Mouse (Mus musculus): Measurements from ENCODE around the gene 4930544D05Rik. TPM values are rescaled to one million over a fixed set of nuclear protein-coding genes. Genes with fewer than 3 reads are reported as not detected.
A peak's percentile ranks its signal among the peaks of the same experiment; 100 is the strongest.

4930544D05Rik gene
- polyA plus RNA-seq, 1 experiment: not detected

DNA sequence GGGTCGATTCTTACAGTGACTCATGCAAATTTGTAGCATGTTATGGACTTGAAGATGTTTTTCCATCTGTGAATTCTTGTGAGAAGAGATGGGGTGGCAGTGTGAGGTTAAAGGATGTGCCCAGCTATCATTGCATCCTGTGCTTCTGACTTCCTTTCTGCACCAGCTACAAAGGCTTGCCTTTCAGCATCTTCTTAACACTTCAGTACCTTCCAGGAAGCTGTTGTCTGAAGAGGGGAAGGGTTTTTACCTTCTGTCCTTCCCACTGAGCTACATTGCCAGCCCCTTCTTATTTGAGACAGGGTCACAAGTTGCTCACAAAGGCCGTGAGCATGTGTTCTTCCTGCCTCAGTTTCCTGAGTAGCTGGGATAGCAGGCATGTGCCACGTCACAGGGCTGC lies 34.7 kb upstream of the 4930544D05Rik start:
- Histone ChIP-seq H3K27ac (ENCODE audit: insufficient read depth, low read depth, low read length) (peak overlapping the region; percentile 47), H3K4me1 (ENCODE audit: control insufficient read depth, insufficient read depth, low read length) (peaks cover 88% of the 10 kb centered on the region), H3K4me3 (ENCODE audit: insufficient read depth, low read length) (no peak overlapping the region)
- TF ChIP-seq CTCF (IDR thresholded peaks at IDR 0.05; ENCODE audit: low read depth, low read length) (no peak), POLR2A (IDR thresholded peaks at IDR 0.05; ENCODE audit: borderline replicate concordance, low read depth, low read length) (no peak)

DNA sequence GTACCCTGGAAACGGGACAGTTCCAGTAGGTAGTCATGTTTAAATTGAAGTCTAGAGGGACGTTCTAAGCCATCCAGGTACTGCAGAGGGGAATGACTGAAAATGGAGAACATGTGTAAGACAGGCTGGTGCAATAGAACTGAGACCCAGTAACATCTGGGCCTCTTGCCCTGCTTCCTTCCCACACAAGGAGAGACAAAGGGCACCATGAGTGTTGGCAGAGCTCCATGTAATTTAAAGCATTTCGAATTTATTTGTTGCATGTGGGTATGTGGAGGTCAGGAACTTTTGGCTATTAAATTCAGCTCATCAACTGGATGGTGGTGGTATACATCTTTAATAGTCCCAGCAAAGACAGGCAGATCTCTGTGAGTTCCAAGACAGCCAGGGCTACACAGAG lies 33.5 kb upstream of the 4930544D05Rik start:
- Histone ChIP-seq H3K4me3 (ENCODE audit: insufficient read depth, low read length) (no peak overlapping the region), H3K27ac (ENCODE audit: insufficient read depth, low read depth, low read length) (no peak overlapping the region), H3K4me1 (ENCODE audit: control insufficient read depth, insufficient read depth, low read length) (peaks cover 90% of the 10 kb centered on the region)
- TF ChIP-seq CTCF (IDR thresholded peaks at IDR 0.05; ENCODE audit: low read depth, low read length): no peak
- TF ChIP-seq POLR2A (IDR thresholded peaks at IDR 0.05; ENCODE audit: borderline replicate concordance, low read depth, low read length): no peak

DNA sequence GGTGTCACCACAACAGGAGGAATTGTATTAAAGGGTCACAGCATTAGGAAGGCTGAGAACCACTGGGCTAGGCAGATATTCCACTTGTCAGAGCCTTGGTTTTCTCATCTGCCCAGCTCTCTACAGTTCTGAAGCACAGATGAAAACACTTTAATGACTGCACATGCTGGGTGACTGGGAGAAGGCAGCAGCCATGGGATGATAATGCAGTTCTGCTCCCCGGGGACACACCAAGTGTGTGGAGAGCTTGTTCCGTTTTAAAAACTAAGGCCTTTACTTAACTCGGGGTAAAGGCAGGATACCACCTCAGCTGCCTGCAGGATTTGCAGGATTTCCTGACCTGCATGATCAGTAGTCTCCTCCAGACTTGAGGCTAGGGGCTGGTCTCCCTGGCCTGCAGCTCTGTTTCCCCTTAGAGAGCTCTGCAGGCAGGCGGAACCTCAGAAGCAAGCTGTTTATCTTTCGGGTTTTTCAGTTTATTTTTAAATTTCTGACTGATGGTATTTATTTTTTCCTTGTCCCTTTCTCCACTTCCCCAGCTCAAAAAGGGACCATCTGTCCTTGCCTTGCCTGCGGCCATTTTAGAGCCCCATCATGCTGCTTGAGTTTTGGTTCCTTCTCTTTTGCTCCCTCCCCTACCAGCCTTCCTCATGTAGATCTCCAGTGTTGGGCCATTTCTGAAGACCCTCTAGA lies 32.5 kb upstream of the 4930544D05Rik start:
- H3K4me3 ChIP-seq (ENCODE audit: insufficient read depth, low read length): no peak overlapping the region
- TF ChIP-seq CTCF (IDR thresholded peaks at IDR 0.05; ENCODE audit: low read depth, low read length) (no peak), POLR2A (IDR thresholded peaks at IDR 0.05; ENCODE audit: borderline replicate concordance, low read depth, low read length) (no peak)
- peaks cover 90% of the 10 kb centered on the region for H3K4me1 ChIP-seq (ENCODE audit: control insufficient read depth, insufficient read depth, low read length)
- peak overlapping the region; percentile 63 for H3K27ac ChIP-seq (ENCODE audit: insufficient read depth, low read depth, low read length)

DNA sequence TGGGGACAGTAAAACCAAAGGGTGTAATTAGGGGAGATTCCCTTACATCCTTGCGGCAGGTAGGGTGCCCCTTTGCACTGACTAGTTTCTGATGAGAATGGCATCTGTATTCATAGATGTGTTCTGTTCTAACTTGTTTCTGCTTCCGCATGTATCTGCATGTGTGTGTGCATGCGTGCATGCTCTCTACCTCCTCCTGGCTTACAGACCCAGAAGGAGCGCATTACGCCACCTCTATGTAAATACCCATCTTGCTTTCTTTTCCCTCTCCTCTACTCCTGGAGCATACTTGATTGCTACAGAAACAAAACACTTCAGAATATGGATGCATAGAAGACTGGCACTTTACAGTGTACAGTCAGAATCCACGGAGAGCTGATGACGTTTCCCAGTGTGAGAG lies 31.9 kb upstream of the 4930544D05Rik start:
- no peak for TF ChIP-seq CTCF (IDR thresholded peaks at IDR 0.05; ENCODE audit: low read depth, low read length)
- TF ChIP-seq POLR2A (IDR thresholded peaks at IDR 0.05; ENCODE audit: borderline replicate concordance, low read depth, low read length): no peak
- peaks cover 91% of the 10 kb centered on the region for H3K4me1 ChIP-seq (ENCODE audit: control insufficient read depth, insufficient read depth, low read length)
- H3K27ac ChIP-seq (ENCODE audit: insufficient read depth, low read depth, low read length): peak overlapping the region; percentile 63

DNA sequence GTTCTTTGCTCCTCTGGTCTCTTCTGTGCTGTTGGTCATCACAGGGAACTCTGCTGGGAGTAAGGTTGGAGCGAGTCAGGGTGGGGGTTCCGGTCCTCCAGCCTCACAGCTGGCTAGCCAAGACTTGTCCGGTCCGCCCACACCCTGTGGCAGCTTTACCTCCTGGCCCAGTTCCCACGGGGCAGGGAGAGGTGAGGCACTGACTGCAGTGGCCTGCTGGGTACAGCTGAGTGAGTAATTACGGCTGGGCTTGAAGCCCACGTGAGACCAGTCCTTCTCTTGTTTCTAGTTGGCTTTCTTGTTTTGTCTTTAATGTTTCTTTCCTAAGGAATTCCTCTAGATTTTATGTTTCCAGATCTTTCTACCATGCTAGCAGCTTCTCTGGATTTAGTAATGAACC lies 30.2 kb upstream of the 4930544D05Rik start:
- Histone ChIP-seq H3K27ac (ENCODE audit: insufficient read depth, low read depth, low read length) (no peak overlapping the region), H3K4me3 (ENCODE audit: insufficient read depth, low read length) (no peak overlapping the region), H3K4me1 (ENCODE audit: control insufficient read depth, insufficient read depth, low read length) (peaks cover 83% of the 10 kb centered on the region)
- TF ChIP-seq POLR2A (IDR thresholded peaks at IDR 0.05; ENCODE audit: borderline replicate concordance, low read depth, low read length) (no peak), CTCF (IDR thresholded peaks at IDR 0.05; ENCODE audit: low read depth, low read length) (no peak)

More for the DNA sequence above, 31.9 kb upstream of the 4930544D05Rik start:
- H3K4me3 ChIP-seq (ENCODE audit: insufficient read depth, low read length): no peak overlapping the region

DNA sequence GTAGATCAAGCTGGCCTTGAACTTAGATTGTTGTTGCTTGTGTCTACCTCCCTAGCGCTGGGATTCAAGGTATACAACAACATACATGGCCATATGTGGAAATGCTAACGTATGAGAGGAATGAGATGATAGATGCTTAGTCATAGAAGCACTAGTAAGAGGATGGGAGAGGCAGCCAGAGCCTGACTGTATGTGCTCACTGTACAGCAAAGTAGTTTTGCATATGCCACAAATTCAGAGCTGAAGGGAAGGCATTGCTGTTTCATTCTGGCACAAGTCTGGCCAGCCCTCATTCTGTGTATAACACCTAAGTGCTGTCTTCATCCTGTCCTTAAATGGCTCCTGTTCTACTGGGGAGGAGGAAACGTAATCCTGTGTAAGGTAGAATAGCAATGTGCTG lies 29.4 kb upstream of the 4930544D05Rik start:
- peaks cover 82% of the 10 kb centered on the region for H3K4me1 ChIP-seq (ENCODE audit: control insufficient read depth, insufficient read depth, low read length)
- H3K27ac ChIP-seq (ENCODE audit: insufficient read depth, low read depth, low read length): peak overlapping the region; percentile 59
- TF ChIP-seq POLR2A (IDR thresholded peaks at IDR 0.05; ENCODE audit: borderline replicate concordance, low read depth, low read length) (no peak), CTCF (IDR thresholded peaks at IDR 0.05; ENCODE audit: low read depth, low read length) (no peak)
- H3K4me3 ChIP-seq (ENCODE audit: insufficient read depth, low read length): no peak overlapping the region

DNA sequence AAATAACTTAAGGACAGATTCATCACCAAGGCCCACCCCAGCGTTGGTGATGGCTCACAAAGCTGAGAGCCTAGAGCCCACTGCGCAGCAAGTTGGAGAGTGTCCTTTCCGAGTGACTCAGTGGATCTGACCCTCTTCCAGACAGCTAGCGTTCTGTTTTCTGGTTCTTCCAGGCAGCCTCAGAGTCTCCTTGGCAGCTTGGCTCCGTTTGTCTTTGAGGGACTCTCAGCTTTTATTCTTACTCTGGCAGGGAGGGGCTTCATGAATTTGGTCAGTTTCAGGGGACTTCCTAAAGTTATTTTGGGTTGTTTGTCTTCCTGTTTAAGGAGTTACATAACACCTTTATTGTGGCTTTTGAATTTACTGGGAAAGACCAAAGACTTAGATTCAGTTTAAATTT lies 28.7 kb upstream of the 4930544D05Rik start:
- TF ChIP-seq CTCF (IDR thresholded peaks at IDR 0.05; ENCODE audit: low read depth, low read length) (no peak), POLR2A (IDR thresholded peaks at IDR 0.05; ENCODE audit: borderline replicate concordance, low read depth, low read length) (no peak)
- H3K4me1 ChIP-seq (ENCODE audit: control insufficient read depth, insufficient read depth, low read length): peaks cover 82% of the 10 kb centered on the region
- H3K4me3 ChIP-seq (ENCODE audit: insufficient read depth, low read length): no peak overlapping the region
- peak overlapping the region; percentile 59 for H3K27ac ChIP-seq (ENCODE audit: insufficient read depth, low read depth, low read length)

DNA sequence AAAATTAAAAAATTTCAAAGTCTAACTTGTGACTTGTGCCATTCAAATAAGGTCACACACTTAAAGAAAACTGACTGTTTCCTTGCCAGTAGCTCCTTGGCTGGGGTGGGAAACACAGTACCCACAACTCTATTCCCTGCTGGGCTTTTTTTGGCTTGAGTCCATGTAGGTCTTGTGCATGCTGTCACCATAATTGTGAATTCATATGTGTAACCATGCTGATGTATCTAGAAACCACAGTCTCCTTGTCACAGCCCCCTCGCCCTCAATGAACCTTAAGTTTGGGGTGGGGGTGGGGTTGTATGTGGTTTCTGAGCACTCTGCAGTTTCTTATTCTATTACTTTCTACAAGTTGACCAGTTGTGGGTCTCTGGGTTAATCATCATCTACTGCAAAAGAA lies 23.9 kb upstream of the 4930544D05Rik start:
- H3K27ac ChIP-seq (ENCODE audit: insufficient read depth, low read depth, low read length): no peak overlapping the region

DNA sequence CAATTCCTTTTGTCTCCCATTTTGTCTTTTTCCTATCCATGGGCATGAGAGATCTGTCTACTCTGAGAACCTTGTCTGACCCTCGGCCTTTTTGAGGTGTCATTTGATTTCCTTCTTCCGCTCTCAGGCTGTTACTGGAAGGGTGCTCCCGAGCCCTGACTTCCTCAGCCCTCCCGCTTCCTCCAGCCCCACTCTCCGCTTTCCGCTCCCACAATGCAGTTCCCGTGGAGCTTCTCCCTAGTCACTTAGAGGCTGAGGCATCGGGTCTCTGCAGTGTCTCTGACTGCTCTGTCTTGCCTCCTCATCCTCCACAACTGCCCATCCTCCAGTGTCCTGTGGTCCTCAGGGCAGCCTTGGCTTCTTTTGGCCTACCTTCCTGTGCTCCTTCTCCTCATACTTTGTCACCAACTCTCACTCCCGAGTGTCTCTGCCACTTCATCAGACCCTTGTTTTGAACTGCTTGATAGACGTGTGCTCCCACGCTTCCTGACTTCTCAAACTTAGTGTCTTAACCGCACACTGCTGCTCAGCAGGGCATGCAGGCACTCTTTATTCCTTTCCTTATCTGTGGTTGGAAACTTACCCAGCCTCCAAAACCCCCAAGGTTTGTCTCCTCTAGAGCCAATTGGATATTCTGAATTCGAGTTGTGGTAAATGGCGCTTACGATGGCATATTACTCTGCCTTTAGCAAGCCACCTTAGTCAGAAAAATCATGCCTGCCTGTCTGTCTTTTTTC lies 21.2 kb upstream of the 4930544D05Rik start:
- Histone ChIP-seq H3K4me3 (ENCODE audit: insufficient read depth, low read length) (no peak overlapping the region), H3K27ac (ENCODE audit: insufficient read depth, low read depth, low read length) (peak overlapping the region; percentile 96), H3K4me1 (ENCODE audit: control insufficient read depth, insufficient read depth, low read length) (peaks cover 84% of the 10 kb centered on the region)
- TF ChIP-seq POLR2A (IDR thresholded peaks at IDR 0.05; ENCODE audit: borderline replicate concordance, low read depth, low read length) (no peak), CTCF (IDR thresholded peaks at IDR 0.05; ENCODE audit: low read depth, low read length) (no peak)

More for the DNA sequence above, 23.9 kb upstream of the 4930544D05Rik start:
- peaks cover 78% of the 10 kb centered on the region for H3K4me1 ChIP-seq (ENCODE audit: control insufficient read depth, insufficient read depth, low read length)
- no peak overlapping the region for H3K4me3 ChIP-seq (ENCODE audit: insufficient read depth, low read length)
- no peak for TF ChIP-seq CTCF (IDR thresholded peaks at IDR 0.05; ENCODE audit: low read depth, low read length)
- no peak for TF ChIP-seq POLR2A (IDR thresholded peaks at IDR 0.05; ENCODE audit: borderline replicate concordance, low read depth, low read length)

DNA sequence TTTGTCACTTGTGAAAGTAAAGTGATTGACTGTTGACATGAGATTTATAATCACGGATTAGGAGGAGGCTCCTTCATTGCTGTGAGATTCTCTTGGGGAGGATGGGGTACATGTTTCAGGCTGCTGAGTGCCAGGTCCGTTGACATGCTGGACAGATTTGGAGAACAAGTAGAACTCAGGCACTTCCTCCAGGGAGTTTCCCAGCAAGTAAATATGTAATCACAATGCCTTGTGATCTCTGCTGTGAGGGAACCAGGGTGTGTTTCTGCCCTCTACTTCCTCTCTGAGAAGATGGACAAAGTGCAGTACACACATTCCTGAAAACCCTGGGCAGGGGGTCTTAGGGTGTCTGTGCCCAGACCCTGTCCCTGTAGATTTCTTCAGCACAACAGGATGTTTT lies 20.0 kb upstream of the 4930544D05Rik start:
- peak overlapping the region; percentile 7 for H3K4me3 ChIP-seq (ENCODE audit: insufficient read depth, low read length)
- H3K27ac ChIP-seq (ENCODE audit: insufficient read depth, low read depth, low read length): peak overlapping the region; percentile 96
- TF ChIP-seq POLR2A (IDR thresholded peaks at IDR 0.05; ENCODE audit: borderline replicate concordance, low read depth, low read length) (no peak), CTCF (IDR thresholded peaks at IDR 0.05; ENCODE audit: low read depth, low read length) (no peak)
- H3K4me1 ChIP-seq (ENCODE audit: control insufficient read depth, insufficient read depth, low read length): peaks cover 80% of the 10 kb centered on the region
